Mouse (Mus musculus): ENCODE measurements at regions not wholly inside any gene's neighbourhood (a gene's known extent, or its start where the extent isn't known, plus 50 kb on each side); places are given as distances from the start of the nearest gene placed in this dataset.

DNA sequence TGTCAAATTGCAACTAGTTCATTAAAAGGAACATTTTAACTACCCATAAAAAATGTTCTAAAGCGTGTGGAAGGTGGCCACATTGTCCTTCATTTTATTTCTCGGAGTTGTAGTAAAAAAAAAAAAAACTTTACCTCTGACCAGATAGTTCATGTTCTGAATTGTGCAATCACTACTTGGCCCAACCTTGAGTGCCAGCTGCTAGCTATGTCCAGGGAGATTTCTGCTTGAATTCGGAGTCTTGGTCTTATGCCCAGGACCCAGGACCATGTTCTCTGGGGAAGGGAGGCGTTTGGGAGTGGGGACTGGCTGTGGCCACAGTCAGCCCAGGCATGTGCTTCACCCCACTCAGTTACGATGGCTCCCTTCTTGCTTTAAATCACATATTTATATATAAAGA, 54.9 kb upstream of the Atp1b3 start:
- Histone ChIP-seq H3K4me1 (peaks cover 8% of the 10 kb centered on the region; the same call in 1 of the 2 replicates), H3K27me3 (no peaks in the 10 kb centered on the region), H3K9ac (no peak overlapping the region), H3K36me3 (no peaks in the 10 kb centered on the region), H3K4me3 (no peak overlapping the region), H3K4me2 (replicated peaks) (no peak overlapping the region), H3K27ac (no peak overlapping the region), H3K9me3 (no peaks in the 10 kb centered on the region)
- 77% methylated on average over 5 of the region's 5 CpGs for WGBS
- no peak for ATAC-seq (ENCODE audit: low FRiP score, low read depth)

DNA sequence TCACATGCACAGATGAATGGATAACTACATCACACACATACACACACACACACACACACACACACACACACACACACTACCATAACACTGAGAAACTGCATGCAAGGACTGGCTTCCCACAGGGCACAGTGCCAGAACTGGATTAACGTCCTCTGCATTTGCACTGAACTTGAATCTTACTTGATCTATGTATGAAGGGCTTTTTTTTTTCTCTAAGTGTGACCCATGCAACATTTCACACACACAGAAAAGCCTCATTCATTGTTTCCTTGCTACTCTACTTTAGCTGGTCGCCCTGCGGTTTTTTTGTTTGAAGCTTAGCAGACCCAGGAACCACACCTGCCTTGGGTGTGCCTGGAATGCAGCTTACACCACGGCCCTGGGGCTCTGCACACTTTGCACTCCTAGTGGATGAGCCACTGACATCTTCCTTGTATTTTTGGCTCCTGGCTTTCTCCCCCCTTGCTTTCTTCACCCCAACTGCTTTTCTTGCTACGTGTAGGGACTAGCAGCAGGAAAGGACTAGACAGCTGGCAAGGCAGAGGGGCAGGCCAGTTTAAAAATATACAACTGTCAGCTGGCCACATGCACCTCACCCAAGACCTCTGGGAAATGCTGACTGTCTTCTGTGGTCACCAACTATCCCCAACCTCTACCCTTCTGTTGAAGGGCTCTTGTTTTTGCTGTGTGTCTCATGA, 51.8 kb upstream of the Atp1b3 start:
- Histone ChIP-seq H3K36me3 (no peaks in the 10 kb centered on the region), H3K4me2 (replicated peaks) (no peak overlapping the region), H3K27me3 (no peaks in the 10 kb centered on the region), H3K9ac (no peak overlapping the region), H3K4me3 (no peak overlapping the region), H3K4me1 (0 out of 2 replicates have a peak, but pooled peaks cover 5% of the 10 kb centered on the region), H3K9me3 (no peaks in the 10 kb centered on the region), H3K27ac (no peak overlapping the region)
- 53% methylated on average over 5 of the region's 5 CpGs for WGBS
- peak; percentile 40; the same call in 1 of the 2 replicates for ATAC-seq (ENCODE audit: low FRiP score, low read depth)
